Mouse (Mus musculus): ENCODE results near the gene Cdc20b.

DNA sequence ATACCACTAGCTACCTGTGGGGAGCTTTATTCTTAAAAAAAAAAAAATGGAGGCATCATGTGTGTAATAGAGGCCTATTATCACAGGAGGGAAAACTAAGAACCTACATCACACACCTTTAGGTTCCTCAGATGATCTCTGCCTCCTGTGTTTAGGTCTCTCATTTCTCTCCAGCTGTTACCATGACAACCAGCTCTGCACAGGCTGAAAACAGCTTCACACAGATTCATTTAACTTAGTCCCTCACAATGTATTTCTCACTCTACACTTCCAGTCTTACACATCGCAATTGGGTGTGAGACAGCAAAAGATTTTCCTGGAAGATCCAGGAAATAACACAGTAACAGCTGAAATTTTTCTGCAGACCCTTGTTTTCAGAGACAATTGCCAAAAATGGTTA is 95.1 kb downstream of the Cdc20b start:
- TF ChIP-seq FLI1 (IDR thresholded peaks at IDR 0.05; ENCODE audit: low read length) (no peak), GATA1 (IDR thresholded peaks at IDR 0.05; ENCODE audit: borderline replicate concordance, low read length) (no peak)
